Mouse (Mus musculus): ENCODE measurements around the gene Ccl6. TPM values are rescaled to one million over a fixed set of nuclear protein-coding genes. Genes with fewer than 3 reads are reported as not detected.

Gene Ccl6
- polyA plus RNA-seq, 1 experiment from 2014 or later, result 0.88 TPM

DNA sequence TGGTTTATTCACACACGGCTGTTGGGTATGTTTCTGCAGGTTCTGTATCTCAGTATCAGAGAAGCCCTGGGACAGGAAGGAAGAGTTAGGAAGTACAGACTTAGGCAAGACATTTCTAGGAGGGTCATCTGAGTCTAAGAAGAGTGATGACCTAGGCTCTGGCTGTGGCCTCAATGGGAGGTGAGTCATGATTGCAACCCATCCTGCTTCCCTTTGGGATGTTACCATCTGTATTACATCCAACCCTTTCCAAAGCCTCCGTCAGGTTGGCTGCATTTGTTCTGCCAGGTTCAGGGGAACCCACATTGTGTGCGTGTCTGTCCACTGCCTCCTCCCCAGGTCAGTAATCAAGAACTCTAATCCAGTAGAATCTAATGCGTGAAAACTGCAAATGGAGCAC lies 11.8 kb upstream of the Ccl6 start:
- no peak overlapping the region for H3K9ac ChIP-seq (ENCODE audit: low read depth, low read length)
- no peaks in the 10 kb centered on the region for H3K4me1 ChIP-seq (ENCODE audit: control insufficient read depth, insufficient read depth, low read length)
- no peaks in the 10 kb centered on the region for H3K36me3 ChIP-seq (ENCODE audit: control insufficient read depth, insufficient read depth, low read length)
- H3K4me3 ChIP-seq (ENCODE audit: low read depth, low read length), result no peak overlapping the region
- H3K27ac ChIP-seq (ENCODE audit: low read length), result no peak overlapping the region
- H3K27me3 ChIP-seq (ENCODE audit: control insufficient read depth, insufficient read depth, low read depth, low read length), result no peaks in the 10 kb centered on the region
- WGBS, result 92% methylated on average over 4 of the region's 4 CpGs
- no peak for ATAC-seq
- no peak overlapping the region for H3K4me2 ChIP-seq (ENCODE audit: low read length)
- no peaks in the 10 kb centered on the region for H3K9me3 ChIP-seq (replicated peaks; ENCODE audit: control insufficient read depth, low read length, poor library complexity, severe bottlenecking)

GRCm38 (mm10) chr11:83603399-83603798 lies 10.5 kb upstream of the Ccl6 start:
- no peak overlapping the region for H3K9ac ChIP-seq (ENCODE audit: low read depth, low read length)
- no peak overlapping the region for H3K4me3 ChIP-seq (ENCODE audit: low read depth, low read length)
- H3K27me3 ChIP-seq (ENCODE audit: control insufficient read depth, insufficient read depth, low read depth, low read length), result no peaks in the 10 kb centered on the region
- 95% methylated on average over 3 of the region's 3 CpGs for WGBS
- no peak overlapping the region for H3K4me2 ChIP-seq (ENCODE audit: low read length)
- no peaks in the 10 kb centered on the region for H3K9me3 ChIP-seq (replicated peaks; ENCODE audit: control insufficient read depth, low read length, poor library complexity, severe bottlenecking)
- no peak for ATAC-seq
- no peak overlapping the region for H3K27ac ChIP-seq (ENCODE audit: low read length)
- H3K4me1 ChIP-seq (ENCODE audit: control insufficient read depth, insufficient read depth, low read length), result no peaks in the 10 kb centered on the region
- H3K36me3 ChIP-seq (ENCODE audit: control insufficient read depth, insufficient read depth, low read length), result no peaks in the 10 kb centered on the region

DNA sequence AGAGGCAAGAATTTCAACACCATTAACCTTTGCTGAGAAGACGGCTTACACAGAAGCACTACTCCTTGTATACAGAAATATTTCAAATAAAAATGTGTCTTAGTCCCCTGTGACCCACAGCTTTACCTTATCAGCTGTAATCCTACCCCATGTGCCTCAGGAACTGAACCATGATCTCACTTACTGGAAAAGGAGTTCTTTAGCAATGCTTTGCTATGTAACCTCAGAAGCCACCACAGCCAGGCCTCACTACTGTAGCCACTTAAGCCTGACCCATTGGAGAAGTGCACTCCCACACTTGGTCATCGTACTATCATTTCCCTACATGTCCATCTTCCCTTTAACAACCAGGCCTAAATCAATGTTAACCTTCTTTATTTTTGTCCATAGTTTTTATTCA lies 7.7 kb upstream of the Ccl6 start:
- no peak for ATAC-seq
- no peaks in the 10 kb centered on the region for H3K27me3 ChIP-seq (ENCODE audit: control insufficient read depth, insufficient read depth, low read depth, low read length)
- H3K27ac ChIP-seq (ENCODE audit: low read length), result no peak overlapping the region
- no peak overlapping the region for H3K4me2 ChIP-seq (ENCODE audit: low read length)
- no peaks in the 10 kb centered on the region for H3K4me1 ChIP-seq (ENCODE audit: control insufficient read depth, insufficient read depth, low read length)
- no peaks in the 10 kb centered on the region for H3K9me3 ChIP-seq (replicated peaks; ENCODE audit: control insufficient read depth, low read length, poor library complexity, severe bottlenecking)
- no peaks in the 10 kb centered on the region for H3K36me3 ChIP-seq (ENCODE audit: control insufficient read depth, insufficient read depth, low read length)
- H3K9ac ChIP-seq (ENCODE audit: low read depth, low read length), result no peak overlapping the region
- WGBS, result 90% methylated on average over 2 of the region's 2 CpGs
- no peak overlapping the region for H3K4me3 ChIP-seq (ENCODE audit: low read depth, low read length)

GRCm38 (mm10) chr11:83598991-83599390 lies 6.1 kb upstream of the Ccl6 start:
- Histone ChIP-seq H3K9me3 (replicated peaks; ENCODE audit: control insufficient read depth, low read length, poor library complexity, severe bottlenecking) (no peaks in the 10 kb centered on the region), H3K4me2 (ENCODE audit: low read length) (no peak overlapping the region), H3K4me1 (ENCODE audit: control insufficient read depth, insufficient read depth, low read length) (no peaks in the 10 kb centered on the region), H3K4me3 (ENCODE audit: low read depth, low read length) (no peak overlapping the region), H3K9ac (ENCODE audit: low read depth, low read length) (no peak overlapping the region), H3K27me3 (ENCODE audit: control insufficient read depth, insufficient read depth, low read depth, low read length) (no peaks in the 10 kb centered on the region), H3K36me3 (ENCODE audit: control insufficient read depth, insufficient read depth, low read length) (no peaks in the 10 kb centered on the region), H3K27ac (ENCODE audit: low read length) (no peak overlapping the region)
- no peak for ATAC-seq
- WGBS, result 90% methylated on average over 3 of the region's 3 CpGs

- H3K4me1 ChIP-seq (ENCODE audit: control insufficient read depth, insufficient read depth, low read length), result no peaks in the 10 kb centered on the region
- WGBS, result 88% methylated on average over 3 of the region's 3 CpGs
- H3K27ac ChIP-seq (ENCODE audit: low read length), result no peak overlapping the region
- no peaks in the 10 kb centered on the region for H3K27me3 ChIP-seq (ENCODE audit: control insufficient read depth, insufficient read depth, low read depth, low read length)
- no peaks in the 10 kb centered on the region for H3K36me3 ChIP-seq (ENCODE audit: control insufficient read depth, insufficient read depth, low read length)
- no peaks in the 10 kb centered on the region for H3K9me3 ChIP-seq (replicated peaks; ENCODE audit: control insufficient read depth, low read length, poor library complexity, severe bottlenecking)
- ATAC-seq, result no peak
- no peak overlapping the region for H3K4me2 ChIP-seq (ENCODE audit: low read length)
- H3K9ac ChIP-seq (ENCODE audit: low read depth, low read length), result no peak overlapping the region
- no peak overlapping the region for H3K4me3 ChIP-seq (ENCODE audit: low read depth, low read length)
Measured at GRCm38 (mm10) chr11:83598207-83598837, 5.4 kb upstream of the Ccl6 start.

DNA sequence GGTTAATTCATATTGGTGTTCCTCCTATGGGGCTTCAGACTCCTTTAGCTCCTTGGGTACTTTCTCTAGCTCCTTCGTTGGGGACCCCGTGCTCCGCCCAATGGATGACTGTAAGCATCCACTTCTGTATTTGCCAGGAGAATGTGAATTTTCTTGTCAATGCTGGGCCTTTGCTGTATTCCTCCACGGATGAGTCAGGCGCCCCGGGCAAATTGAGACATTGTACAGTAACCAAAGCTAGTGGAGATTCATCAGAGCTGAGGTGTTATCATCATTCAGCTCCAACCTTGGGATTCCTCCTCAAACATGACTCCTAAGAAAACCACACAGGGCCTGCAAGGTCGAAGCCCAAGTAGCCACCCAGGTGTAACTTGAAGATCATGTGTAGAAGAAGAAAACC lies 4.9 kb upstream of the Ccl6 start:
- Histone ChIP-seq H3K36me3 (ENCODE audit: control insufficient read depth, insufficient read depth, low read length) (no peaks in the 10 kb centered on the region), H3K9me3 (replicated peaks; ENCODE audit: control insufficient read depth, low read length, poor library complexity, severe bottlenecking) (no peaks in the 10 kb centered on the region), H3K27me3 (ENCODE audit: control insufficient read depth, insufficient read depth, low read depth, low read length) (no peaks in the 10 kb centered on the region), H3K27ac (ENCODE audit: low read length) (no peak overlapping the region), H3K4me3 (ENCODE audit: low read depth, low read length) (no peak overlapping the region), H3K4me1 (ENCODE audit: control insufficient read depth, insufficient read depth, low read length) (no peaks in the 10 kb centered on the region), H3K4me2 (ENCODE audit: low read length) (no peak overlapping the region), H3K9ac (ENCODE audit: low read depth, low read length) (no peak overlapping the region)
- 93% methylated on average over 7 of the region's 7 CpGs for WGBS
- ATAC-seq, result no peak

DNA sequence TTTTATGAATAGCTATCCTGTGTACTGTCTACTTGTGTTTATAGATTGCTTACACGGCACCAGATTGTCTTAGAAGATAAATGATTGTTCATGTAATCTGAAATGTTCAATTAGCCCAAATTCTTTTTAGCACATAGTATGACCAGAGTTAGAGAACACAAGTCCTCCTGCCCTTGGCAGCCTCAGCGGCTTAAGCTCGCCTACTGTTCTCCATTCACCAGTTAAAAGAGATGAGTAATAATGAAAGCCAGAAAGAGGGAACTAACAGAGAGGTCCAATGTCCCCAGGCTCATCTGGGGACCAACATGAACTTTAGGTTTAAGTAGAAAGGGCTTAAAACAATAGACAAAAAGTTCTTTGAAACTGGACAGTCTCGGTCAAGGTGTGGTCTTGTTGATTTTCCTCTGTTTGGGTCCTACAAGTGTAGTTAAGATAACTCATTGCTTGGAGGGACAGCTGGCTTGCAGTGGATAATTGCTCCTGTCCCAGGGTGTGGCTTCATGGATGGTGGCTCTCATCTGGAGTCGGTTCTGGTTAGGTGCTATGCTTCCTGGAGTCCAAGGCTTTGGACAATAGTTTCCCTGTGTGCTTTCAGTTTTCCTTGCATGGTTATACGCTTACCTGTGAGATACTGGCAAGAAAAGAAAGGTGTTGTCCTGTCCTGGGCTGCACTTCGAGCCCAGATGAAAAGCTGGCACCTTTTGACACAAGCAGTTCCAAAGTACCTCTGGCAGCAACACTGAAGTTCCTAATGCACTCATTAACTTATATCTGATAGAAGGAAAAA lies 3.0 kb upstream of the Ccl6 start:
- H3K27me3 ChIP-seq (ENCODE audit: control insufficient read depth, insufficient read depth, low read depth, low read length), result no peaks in the 10 kb centered on the region
- no peak for ATAC-seq
- H3K9me3 ChIP-seq (replicated peaks; ENCODE audit: control insufficient read depth, low read length, poor library complexity, severe bottlenecking), result no peaks in the 10 kb centered on the region
- no peak overlapping the region for H3K27ac ChIP-seq (ENCODE audit: low read length)
- WGBS, result 86% methylated on average over 7 of the region's 7 CpGs
- no peak overlapping the region for H3K4me2 ChIP-seq (ENCODE audit: low read length)
- no peaks in the 10 kb centered on the region for H3K4me1 ChIP-seq (ENCODE audit: control insufficient read depth, insufficient read depth, low read length)
- no peaks in the 10 kb centered on the region for H3K36me3 ChIP-seq (ENCODE audit: control insufficient read depth, insufficient read depth, low read length)
- no peak overlapping the region for H3K9ac ChIP-seq (ENCODE audit: low read depth, low read length)
- H3K4me3 ChIP-seq (ENCODE audit: low read depth, low read length), result no peak overlapping the region

- no peak for ATAC-seq
- Histone ChIP-seq H3K9me3 (replicated peaks; ENCODE audit: control insufficient read depth, low read length, poor library complexity, severe bottlenecking) (no peaks in the 10 kb centered on the region), H3K36me3 (ENCODE audit: control insufficient read depth, insufficient read depth, low read length) (no peaks in the 10 kb centered on the region), H3K9ac (ENCODE audit: low read depth, low read length) (no peak overlapping the region), H3K27me3 (ENCODE audit: control insufficient read depth, insufficient read depth, low read depth, low read length) (no peaks in the 10 kb centered on the region), H3K4me3 (ENCODE audit: low read depth, low read length) (no peak overlapping the region), H3K4me1 (ENCODE audit: control insufficient read depth, insufficient read depth, low read length) (no peaks in the 10 kb centered on the region), H3K4me2 (ENCODE audit: low read length) (no peak overlapping the region), H3K27ac (ENCODE audit: low read length) (no peak overlapping the region)
- 91% methylated on average over 5 of the region's 5 CpGs for WGBS
Measured at GRCm38 (mm10) chr11:83593453-83593852, 566 bp upstream of the Ccl6 start.

DNA sequence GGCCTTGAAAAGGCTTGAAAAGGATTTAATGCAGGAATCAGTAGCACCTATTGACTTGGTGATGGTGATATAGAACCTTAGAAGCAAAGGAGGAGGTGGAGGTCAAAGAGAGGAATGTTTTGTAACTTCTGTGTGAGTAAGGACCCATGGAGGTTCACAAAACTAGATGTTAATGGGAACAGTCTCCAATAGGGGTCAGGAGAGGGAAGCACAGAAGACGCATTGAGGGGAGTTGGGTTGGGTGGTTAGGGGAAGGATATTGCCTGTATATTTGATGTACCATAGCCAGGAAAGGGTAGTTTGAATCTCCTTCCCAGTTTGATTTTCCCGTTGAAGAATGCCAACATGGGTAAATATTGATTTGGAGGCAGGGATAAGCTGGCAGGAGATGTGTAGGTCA lies 8.7 kb downstream of the Ccl6 start:
- H3K36me3 ChIP-seq (ENCODE audit: control insufficient read depth, insufficient read depth, low read length), result no peaks in the 10 kb centered on the region
- H3K4me3 ChIP-seq (ENCODE audit: low read depth, low read length), result no peak overlapping the region
- 91% methylated on average over 2 of the region's 2 CpGs for WGBS
- H3K27ac ChIP-seq (ENCODE audit: low read length), result no peak overlapping the region
- H3K27me3 ChIP-seq (ENCODE audit: control insufficient read depth, insufficient read depth, low read depth, low read length), result no peaks in the 10 kb centered on the region
- no peaks in the 10 kb centered on the region for H3K4me1 ChIP-seq (ENCODE audit: control insufficient read depth, insufficient read depth, low read length)
- ATAC-seq, result no peak
- no peak overlapping the region for H3K9ac ChIP-seq (ENCODE audit: low read depth, low read length)
- H3K9me3 ChIP-seq (replicated peaks; ENCODE audit: control insufficient read depth, low read length, poor library complexity, severe bottlenecking), result no peaks in the 10 kb centered on the region
- no peak overlapping the region for H3K4me2 ChIP-seq (ENCODE audit: low read length)

All from midbrain, embryonic 16.5 days (tissue).